Mouse (Mus musculus) urinary bladder, postnatal 10 days (tissue): ENCODE data around the gene Wasf1.

ENCODE experiments used
- DNase-seq: peaks from one replicate; pipeline ENCODE4 v3.0.0; 2022; ENCODE audit warnings: low spot score

The Wasf1 gene

DNA sequence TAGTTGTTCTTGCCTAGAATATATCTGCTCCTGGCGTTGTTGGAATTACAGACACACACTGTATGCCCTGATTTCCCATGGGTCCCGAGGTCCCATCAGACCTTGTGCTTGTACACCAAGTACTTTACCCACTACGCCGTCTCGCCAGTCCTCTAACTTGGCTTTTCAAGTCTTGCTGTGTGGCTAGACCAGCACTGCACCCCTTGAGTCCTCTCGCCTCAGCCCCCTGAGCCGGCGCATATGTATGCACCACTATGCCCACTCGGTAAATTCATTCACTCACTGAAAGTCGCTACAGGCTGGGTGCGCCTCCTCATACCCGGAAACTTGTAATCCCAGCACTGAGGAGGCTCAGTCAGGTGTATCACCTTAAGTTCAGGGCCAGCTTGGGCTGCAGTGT is 12.5 kb downstream of the Wasf1 start:
- DNase-seq = no peak

GRCm38 (mm10) chr10:40896656-40897055 is 13.4 kb downstream of the Wasf1 start:
- DNase-seq = no peak

DNA sequence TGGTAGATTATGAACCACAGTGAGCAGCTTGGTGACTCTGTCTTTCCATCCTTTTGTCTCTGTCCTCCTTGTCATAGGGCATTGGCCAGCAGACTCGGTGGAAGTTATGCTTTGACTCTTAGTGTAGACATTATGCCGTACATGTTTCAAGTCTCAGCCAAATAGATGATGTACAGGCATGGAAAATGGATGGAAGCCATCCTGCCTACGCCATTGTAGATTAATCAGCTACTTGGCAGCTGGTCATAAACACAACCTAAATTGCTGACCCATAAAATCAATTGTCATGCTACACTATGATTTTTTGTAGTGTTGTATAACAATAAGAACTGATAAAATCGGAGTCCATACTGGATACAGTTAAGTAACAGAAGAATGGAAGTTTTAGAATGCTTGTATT is 18.5 kb downstream of the Wasf1 start:
- no peak for DNase-seq

DNA sequence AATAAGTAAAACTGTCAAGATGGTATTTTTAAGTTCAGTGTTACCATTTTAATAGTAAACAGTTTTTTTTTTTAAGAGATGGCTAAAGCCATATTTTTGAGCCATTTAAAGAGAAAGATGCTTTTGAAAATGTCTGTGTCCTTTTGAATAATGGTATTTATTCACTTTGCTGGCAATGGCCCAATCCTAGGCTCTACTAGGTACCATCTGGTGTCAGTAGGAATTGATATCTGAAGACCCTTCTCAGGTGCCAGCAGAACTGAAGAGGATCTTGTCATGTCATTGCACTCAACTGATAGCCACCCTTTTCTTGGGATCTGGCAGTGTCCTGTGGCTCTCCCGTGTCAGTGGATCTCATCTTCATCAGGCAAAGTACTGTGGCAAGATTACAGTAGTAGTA is 22.9 kb downstream of the Wasf1 start:
- DNase-seq = no peak

- DNase-seq = no peak
Observed at GRCm38 (mm10) chr10:40906802-40907201, 23.5 kb downstream of the Wasf1 start.

GRCm38 (mm10) chr10:40908580-40908979 is 25.3 kb downstream of the Wasf1 start:
- DNase-seq = no peak

DNA sequence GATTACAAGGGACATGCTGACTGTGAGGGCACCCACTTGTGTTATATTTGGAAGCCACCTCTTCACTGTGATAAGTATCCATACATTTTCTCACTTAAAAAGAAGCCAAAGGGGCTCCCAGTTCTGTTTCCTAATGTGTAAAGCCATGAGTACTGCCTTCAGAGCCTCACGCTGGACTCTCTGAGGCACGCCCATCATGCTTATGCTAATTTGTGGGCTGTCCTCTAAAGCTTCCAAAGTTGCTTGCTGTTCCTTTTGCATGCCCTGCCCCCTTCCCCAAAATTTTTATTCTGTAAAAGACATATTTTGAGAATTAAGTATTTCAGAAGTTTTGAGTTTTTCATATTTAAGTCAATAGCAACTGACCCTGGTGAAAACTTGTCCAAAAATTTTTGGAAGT is 27.5 kb downstream of the Wasf1 start:
- no peak for DNase-seq

- DNase-seq = no peak
Observed at GRCm38 (mm10) chr10:40915240-40915639, 32.0 kb downstream of the Wasf1 start.

- no peak for DNase-seq
Observed at GRCm38 (mm10) chr10:40918669-40919440, 35.6 kb downstream of the Wasf1 start.

DNA sequence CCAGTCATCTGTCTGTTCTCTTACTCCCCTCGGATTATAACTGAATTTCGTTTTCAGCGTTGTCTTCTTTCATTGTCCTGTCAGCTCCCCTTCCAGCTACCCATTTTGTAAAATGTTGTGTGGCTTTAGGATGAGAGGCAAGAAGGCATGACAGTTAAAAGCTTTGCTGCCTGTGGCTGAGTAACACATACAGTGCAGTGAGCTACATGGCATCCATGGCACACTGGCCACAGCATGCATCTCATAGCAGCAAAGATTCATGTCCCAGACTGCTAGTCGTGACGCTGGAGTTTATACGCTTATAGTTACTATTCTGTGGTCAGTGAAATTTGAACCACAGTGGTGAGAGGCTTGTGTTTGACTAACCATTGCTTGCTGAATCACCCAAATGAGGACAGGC is 36.2 kb downstream of the Wasf1 start:
- DNase-seq = no peak

DNA sequence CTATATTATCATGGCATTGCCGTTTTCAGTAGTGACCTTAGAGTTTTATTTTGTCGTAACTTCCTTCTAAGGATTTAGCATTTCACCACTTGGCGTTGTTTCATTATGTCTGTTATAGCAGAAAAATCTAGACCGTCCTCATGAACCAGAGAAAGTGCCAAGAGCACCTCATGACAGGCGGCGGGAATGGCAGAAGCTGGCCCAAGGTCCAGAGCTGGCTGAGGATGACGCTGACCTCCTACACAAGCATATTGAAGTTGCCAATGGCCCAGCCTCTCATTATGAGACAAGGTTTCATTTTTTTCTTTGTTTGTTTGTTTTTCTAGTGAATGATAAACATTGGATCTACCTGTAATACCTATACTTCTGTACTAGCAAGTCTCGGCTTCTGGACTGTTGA is 49.7 kb downstream of the Wasf1 start:
- DNase-seq = no peak

DNA sequence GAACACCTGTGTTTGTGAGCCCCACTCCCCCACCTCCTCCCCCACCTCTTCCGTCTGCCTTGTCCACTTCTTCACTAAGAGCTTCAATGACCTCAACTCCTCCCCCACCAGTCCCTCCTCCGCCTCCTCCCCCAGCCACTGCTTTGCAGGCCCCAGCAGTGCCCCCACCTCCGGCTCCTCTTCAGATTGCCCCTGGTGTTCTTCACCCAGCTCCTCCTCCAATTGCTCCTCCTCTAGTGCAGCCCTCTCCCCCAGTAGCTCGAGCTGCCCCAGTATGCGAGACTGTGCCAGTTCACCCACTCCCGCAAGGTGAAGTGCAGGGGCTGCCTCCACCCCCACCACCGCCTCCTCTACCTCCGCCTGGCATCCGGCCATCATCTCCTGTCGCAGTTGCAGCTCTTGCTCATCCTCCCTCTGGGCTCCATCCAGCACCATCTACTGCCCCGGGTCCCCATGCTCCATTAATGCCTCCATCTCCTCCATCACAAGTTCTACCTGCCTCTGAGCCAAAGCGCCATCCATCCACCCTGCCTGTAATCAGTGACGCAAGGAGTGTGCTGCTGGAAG is 53.0 kb downstream of the Wasf1 start:
- DNase-seq = no peak

GRCm38 (mm10) chr10:40937569-40937968 is 54.3 kb downstream of the Wasf1 start:
- no peak for DNase-seq

- no peak for DNase-seq
Observed at GRCm38 (mm10) chr10:40942688-40943087, 59.4 kb downstream of the Wasf1 start.

DNA sequence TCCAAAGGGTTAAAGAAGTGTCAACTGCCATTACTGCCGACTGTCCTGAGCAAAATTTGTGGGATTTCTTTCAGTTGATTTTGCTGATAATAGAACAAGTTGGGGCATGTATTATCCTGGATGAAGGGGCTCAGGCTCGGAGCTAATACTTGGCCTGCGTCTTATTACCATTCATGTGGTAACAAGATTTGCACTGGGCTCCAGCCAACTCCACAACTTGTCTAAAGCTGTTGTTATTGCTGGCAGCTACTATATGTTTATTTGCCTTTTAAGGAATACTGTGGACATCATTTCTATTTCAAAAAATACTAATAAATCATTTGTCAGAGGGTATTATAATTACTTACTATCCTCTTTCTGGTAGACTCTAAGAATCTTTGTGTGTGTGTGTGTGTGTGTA is 66.9 kb downstream of the Wasf1 start:
- DNase-seq = no peak

DNA sequence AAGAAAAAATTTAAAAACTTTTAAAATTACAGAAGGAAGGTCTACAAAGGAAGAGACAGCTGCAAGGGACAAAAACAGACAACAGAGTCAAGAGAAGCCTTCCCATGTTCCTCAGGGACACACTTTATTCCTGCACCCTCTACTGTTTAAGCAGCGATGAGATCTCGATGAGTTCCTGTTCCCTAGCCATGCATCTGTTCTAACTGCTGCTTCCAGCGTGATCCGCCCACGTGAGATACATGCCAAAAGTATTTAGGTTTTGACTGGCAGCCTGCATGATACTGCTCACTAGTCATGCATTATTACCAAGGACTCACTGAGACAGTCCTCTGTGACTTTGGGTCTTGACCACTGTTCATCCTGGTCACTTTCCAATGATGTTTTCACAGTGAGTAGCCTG is 72.9 kb downstream of the Wasf1 start:
- no peak for DNase-seq

- no peak for DNase-seq
Observed at GRCm38 (mm10) chr10:40961365-40961764, 78.1 kb downstream of the Wasf1 start.

- no peak for DNase-seq
Observed at GRCm38 (mm10) chr10:40962008-40962407, 78.7 kb downstream of the Wasf1 start.

GRCm38 (mm10) chr10:40964546-40964945 is 81.3 kb downstream of the Wasf1 start:
- no peak for DNase-seq

GRCm38 (mm10) chr10:40968551-40968950 is 85.3 kb downstream of the Wasf1 start:
- DNase-seq = no peak

GRCm38 (mm10) chr10:40969372-40970033 is 86.2 kb downstream of the Wasf1 start:
- no peak for DNase-seq

GRCm38 (mm10) chr10:40970601-40971245 is 87.4 kb downstream of the Wasf1 start:
- DNase-seq = no peak

DNA sequence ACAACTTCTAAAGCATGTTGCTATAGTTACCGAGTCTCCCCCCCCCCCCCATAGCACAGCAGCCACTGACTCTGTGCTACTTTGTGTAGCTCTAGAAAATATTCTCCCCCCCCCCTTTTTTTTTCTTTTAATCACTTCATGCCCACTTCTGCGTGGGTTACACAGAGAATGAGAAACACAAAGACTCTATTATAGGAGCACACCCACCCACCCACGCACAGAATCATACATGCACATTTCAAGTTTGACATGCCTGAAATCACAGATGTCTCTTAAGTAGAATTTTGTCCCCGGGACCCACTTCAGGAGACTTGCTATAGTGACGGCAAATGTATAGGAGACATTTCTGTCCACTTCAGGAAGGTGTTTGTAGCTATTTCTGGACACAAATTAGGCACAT is 88.0 kb downstream of the Wasf1 start:
- DNase-seq = no peak
